Mouse (Mus musculus): Measurements from ENCODE around the gene A730061H03Rik.
A peak's percentile ranks its signal among the peaks of the same experiment; 100 is the strongest.

Gene A730061H03Rik

DNA sequence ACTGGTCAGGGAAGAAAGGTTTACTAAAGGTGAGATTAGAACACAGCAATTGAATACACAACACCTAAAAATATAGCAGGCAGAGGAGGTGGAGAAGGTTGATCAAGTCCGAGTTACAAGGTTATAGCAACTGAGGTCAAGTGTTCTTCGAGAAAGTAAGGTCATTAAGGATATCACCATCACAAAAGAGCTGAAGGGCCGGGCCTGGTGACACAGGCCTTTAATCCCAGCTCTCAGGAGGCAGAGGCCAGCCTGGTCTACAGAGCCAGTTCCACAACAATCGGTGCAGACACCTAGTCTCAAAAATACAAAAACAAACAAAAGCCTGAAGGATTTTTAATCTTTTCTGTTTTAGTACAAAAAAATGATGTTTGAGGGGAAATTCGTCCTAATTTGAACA is 8.9 kb downstream of the A730061H03Rik start:
- DNase-seq (ENCODE audit: low spot score in 2 of 2): no peak

DNA sequence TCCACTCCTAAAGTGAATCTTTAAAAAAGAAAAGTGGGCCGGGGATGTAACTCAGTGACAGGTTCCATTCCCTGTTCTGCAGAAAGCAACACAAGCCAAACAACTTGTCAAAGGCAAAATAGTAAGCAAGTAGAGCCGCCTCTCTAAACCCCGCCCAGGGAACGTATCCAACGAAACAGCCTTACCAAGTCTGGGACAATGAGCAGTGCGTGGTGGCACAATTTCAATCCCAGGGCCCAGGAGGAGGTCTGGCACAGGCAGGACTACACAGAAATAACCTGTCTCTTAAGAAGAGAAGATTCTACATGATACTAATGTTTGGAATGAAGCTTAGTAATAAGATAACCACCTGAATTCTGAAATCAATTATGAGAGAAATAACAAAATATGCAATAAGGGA is 10.0 kb downstream of the A730061H03Rik start:
- no peak for DNase-seq (ENCODE audit: low spot score in 2 of 2)

DNA sequence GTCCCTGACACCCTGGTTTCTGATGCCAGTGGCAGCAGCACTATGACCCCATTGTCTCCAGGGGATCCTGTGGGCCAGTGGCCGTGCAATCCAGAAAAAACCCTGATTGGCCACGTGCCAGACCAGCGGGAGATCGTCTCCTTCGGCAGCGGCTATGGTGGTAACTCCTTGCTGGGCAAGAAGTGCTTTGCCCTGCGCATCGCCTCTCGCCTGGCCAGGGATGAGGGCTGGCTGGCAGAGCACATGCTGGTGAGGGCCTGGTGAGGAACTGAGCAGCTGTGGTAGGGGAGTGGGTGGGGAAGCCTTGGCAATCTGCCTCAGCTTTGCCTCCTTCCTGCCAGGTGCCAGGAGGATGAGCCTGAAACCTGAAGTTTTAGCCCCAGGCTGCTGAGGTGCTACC is 15.9 kb downstream of the A730061H03Rik start:
- no peak for DNase-seq (ENCODE audit: low spot score in 2 of 2)

DNA sequence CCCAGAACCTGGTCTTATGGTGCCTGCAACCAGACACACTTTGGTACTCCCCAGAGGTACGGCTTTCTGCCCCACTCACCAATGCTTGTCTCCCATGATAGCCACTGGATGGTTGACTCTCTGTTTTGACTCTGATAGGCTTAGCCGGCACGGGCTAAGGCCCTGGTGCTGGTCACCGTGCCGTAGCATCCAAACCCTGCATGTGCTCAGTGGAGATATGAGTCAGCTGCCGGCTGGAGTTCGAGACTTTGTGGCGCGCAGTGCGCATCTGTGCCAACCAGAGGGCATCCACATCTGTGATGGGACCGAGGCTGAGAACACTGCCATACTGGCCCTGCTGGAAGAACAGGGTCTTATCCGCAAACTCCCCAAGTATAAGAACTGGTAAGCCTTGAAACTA is 17.9 kb downstream of the A730061H03Rik start:
- DNase-seq (ENCODE audit: low spot score in 2 of 2): no peak

DNA sequence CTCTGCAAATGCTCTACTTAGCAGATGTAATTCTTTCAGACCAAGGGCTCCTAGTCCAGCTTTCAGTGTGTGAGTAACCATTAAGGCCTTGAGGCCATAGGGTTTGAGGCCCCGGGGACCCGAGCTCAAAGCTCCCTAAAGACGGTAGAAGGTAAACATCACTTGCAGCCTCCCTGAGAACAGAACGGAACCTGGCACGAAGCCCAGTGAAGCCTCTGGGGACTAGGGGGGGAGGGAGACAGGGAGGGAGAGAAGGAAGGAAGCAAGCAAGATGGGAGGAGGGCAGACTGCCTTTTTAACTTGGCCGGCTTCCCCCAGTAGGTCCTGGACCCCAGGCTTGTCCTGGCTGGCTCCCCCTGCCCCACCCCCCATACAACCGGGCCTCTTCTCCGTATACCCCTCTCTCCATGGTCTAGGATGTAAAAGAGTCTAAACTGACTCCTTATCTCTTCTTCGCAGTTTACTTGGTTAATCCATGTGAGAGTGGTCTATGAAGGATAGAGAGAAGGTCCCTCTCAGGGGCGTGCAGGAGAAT is 19.4 kb downstream of the A730061H03Rik start:
- peak; percentile 78 to 88 for DNase-seq (ENCODE audit: low spot score in 2 of 2)

DNA sequence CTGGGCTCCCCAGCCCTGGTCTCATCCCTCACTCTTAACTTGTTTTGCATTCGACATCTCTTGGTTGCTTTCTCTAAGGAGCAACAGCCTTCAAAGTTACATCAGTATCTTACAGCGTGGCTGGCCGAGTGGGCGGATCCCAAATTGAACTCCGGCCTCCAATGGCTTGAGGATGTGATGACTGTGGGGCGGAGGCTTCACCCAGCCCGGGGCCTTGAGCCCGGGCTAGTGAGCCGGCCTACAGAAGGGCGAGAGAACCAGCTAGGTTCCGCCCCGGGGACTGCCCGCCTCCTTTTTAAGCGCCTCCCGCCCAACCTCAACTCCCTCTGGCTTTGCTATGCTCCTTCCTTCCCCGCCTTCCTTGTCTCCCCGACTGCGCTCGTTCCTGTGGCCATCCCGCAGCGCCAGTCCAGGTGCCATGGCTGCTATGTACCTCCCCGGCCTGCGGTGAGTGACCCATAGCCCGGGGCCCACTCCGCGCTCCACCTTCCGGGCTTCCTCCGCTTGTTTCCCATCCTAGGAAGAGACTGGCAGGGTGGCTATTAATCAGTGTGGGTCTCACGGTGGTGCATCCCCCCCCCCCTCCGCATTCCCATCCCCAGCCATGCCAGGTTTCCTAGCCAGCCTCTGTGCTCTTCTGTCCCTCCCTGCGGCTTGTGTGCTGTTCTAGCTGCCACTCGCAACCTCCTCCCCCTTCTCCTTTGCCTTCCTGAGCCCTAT is 20.0 kb downstream of the A730061H03Rik start, which contains the start of gene Pck2:
Pck2 (plus strand) TSS at position 200 of the 720 bp plus-strand sequence.
- DNase-seq (ENCODE audit: low spot score in 2 of 2): peak; percentile 89

DNA sequence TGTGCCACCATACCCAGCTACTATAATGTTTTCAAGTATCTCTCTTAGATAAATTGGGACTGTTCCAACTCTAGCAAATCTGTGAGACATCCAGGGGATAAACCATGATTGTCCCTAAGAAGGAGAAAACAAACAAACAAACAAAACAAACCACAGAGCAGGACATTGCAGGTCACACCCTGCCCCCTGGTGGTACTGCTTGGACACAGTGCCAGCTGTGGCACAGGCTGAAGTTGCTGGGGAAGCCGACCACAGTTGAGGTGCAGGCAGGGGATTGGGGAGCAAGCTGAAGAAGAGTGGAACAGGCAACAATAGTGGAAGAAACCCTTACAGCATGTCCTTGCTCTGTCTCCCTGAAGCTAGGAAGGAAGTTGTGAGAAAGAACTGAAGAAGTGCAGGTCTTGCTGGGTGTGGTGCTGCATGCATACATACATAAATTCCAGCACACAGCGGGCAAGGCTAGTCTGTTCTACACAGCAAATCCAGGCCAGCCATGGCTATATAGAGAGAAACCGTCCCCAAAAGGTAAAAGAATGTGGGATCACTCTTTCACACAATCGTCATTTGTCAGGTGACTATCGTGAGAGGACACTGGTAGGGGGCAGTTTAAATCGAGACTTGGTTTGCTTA is 24.0 kb downstream of the A730061H03Rik start:
- DNase-seq (ENCODE audit: low spot score in 2 of 2): no peak

DNA sequence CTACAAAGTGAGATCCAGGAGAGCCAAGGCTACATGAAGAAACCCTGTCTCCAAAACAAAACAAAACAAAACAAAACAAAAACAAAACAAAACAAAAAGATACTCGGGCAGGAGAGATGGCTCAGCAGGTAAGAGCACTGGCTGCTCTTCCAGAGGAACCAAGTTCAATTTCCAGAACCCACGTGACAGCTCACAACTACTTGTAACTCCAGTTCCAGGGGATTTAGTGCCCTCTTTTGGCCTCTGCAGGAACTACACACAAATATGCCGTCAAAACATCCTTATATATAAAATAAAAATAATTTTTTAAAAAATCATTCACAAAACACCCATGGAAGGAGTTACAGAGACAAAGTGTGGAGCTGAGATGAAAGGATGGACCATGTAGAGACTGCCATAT is 32.3 kb downstream of the A730061H03Rik start:
- no peak for DNase-seq (ENCODE audit: low spot score in 2 of 2)

DNA sequence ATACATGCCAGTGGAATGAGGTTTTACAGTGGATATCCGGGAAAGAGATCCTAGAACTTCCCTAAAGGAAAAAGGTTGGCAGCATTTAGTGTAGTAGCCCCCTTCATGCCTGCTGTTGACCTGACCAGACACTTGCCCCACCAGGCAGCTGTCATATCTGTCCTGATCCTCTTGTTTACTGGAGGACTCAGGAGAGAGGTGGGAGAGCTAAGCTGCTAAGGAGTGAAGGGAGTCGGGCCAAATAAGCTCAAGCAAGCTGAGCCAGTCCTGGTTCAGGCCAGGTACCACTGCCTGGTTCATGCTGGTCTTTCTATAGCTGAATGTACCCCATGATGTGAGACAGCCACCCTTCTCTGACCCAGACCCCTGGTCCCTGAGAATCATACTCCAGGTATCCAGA is 33.5 kb downstream of the A730061H03Rik start:
- no peak for DNase-seq (ENCODE audit: low spot score in 2 of 2)

DNA sequence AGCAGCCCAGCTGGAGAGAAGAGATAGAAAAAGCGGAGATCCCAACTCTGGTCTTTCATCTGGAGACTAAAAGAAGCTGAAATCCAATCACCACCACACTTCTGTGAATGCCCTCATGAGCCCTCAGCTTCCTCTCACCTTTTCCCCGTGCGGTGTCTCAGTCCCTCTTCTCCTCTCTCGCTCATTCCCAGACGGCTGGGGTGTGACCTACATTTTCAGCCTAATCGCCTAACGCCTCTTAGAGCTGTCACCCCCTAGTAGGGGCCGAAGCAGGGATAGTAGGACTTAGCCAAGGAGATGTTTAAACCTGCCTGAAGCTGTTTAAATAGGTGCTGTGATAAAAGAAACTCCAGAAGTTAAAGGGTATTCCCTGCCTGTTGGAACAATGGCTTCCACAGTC is 35.4 kb downstream of the A730061H03Rik start, which contains the start of gene Nrl:
Nrl (minus strand) TSS at position 197 of the 400 bp plus-strand sequence.
- no peak for DNase-seq (ENCODE audit: low spot score in 2 of 2)

DNA sequence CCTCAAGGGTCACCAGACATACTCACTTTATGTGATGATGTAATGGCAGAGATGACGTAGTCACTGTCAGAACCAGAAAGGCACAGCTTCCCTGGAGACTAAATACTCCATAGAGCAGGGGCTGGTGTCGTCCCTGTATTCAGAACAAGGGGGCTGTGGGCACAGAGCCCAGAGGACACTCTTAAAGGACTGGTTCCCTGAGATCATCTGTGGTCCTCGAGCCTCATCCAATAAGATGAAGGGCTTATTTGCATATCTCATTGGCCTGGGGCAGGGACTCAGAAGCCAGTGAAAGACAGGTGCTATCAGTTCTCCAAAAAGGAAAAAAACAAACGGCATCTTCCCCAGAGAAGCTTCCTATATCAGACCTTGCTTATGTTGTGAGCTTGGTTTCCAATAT is 36.1 kb downstream of the A730061H03Rik start:
- DNase-seq (ENCODE audit: low spot score in 2 of 2): no peak

DNA sequence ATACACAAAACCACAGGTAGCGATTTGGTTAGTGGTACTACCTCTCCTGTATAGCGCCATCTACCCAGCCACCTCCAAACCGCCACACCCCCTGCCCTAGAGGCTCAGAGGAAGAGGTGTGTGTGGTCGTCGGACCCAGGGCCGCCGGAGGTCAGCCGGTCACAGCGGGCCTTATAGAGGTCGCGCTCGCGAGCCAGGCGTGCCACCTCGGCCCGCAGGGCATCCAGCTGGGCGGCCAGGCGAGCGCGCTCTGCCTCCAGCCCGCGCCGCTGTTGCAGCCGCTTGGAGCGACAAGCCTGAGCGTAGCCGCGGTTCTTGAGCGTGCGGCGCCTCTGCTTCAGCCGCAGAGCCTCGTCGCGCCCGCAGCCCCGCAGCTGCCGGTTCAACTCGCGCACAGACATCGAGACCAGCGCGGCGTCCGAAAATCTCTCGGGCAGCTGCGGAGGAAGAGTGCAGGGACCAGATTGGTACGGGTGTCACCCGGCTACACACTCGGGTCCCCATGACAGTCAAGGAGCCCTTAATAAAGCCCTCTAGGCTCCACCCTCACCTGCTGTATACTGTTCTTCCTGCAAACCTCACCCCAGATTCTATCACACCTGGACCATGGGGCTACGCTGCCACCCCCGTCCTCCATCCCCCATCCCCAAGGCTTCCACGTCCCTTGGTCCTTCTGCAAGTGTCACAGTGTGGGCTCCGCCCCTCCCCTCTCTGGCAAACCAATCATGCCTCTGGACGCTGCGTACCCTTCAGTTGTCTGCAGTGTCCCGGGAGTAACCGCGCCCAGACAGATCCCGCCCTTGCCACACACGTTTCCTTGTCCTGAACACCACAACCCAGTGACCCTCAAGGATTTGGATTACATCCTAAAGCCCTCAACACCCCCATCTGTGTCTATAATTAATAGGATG is 39.5 kb downstream of the A730061H03Rik start:
- DNase-seq (ENCODE audit: low spot score in 2 of 2): no peak

DNA sequence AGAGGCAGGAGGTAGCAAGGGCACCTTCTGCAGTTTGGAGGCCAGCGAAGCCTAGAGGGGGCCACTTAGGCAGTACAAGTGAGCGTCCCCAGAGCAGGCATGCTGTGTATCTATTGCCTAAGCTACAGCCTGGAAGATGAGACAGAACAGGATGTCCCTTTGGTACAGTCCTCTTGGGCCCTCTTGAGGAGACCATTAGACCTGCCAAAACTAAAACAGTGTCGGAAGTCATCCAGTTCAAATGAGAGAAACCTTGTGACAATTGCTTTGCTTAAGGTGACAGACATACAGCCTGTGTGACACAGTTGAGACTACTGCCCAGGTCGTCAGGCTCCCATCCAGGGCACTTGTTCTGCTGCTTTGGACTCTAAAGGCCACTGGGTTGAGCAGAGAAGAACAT is 40.6 kb downstream of the A730061H03Rik start:
- DNase-seq (ENCODE audit: low spot score in 2 of 2): no peak

DNA sequence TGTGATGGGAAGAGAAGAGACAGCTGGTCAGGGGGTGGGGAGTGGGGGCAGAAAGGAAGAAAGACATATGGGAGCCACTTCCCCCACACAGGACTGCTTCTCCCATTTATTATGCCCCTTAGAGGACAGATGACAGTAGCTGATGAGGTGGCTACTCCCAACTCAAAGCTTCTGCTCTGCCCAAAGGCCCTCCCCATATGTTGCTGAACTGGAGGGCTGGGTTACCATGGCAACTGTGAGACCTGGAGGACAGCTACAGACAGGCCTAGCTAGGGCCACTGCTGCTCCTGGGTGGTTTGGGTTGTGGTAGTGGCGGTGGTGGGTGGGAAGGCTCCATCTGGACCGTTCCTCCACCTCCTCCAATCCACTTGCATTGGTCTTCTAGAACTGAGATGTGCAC is 41.3 kb downstream of the A730061H03Rik start:
- no peak for DNase-seq (ENCODE audit: low spot score in 2 of 2)

DNA sequence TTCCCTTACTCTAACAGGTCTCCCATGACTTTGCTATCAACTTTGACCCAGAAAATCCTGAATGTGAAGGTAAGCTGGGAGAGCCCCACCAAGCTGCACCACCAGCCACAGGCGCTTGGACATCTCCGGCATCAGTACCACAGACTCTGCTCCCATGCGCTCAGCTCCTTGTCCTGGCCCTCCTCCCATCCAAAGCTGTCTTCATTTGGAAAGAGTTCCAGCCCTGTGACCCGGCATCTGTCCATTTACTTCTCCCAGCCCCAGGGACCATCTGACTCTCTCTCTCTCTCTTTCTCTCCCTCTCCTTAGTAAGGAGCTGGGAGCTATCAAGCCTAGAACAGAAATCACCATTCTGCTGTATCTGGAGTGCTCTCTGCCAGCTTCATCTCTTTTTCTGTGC is 44.4 kb downstream of the A730061H03Rik start:
- DNase-seq (ENCODE audit: low spot score in 2 of 2): no peak

DNA sequence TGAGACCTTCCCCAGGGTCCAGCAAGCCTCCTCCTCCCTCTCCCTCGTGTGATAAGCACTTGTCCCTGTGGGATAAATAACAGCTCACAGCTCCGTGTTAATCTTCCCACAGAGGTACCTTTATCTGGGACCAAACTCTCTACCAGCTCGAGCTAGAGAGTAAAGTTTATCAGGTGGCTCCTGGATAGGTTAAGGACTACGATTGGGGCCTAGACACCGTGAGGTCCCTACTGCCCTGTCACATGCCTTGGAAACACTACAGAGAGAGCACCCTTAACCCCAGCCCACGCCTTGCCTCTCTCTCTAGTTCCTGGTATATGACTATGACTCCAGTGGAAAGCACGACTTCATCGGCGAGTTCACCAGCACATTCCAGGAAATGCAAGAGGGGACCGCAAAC is 46.3 kb downstream of the A730061H03Rik start:
- no peak for DNase-seq (ENCODE audit: low spot score in 2 of 2)

DNA sequence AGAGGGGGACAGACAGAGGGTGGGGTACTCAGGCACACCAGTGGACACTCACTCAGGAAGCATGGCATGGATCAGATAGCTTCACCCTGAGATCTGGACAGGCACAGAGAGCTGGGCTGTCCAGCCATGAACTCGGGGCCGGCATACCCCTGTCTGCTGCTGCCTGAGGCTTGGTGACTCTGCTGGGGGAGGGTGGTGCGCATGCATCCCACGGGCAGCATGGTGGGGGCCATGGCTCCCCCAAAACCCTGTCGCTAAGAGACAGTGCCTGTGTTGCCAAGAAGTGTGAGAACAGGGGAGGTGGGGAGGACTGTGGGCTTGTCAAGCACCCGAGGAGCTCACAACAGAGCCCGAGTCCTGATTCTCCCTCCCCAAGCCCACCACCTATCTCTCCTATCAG is 49.2 kb downstream of the A730061H03Rik start:
- no peak for DNase-seq (ENCODE audit: low spot score in 2 of 2)

DNA sequence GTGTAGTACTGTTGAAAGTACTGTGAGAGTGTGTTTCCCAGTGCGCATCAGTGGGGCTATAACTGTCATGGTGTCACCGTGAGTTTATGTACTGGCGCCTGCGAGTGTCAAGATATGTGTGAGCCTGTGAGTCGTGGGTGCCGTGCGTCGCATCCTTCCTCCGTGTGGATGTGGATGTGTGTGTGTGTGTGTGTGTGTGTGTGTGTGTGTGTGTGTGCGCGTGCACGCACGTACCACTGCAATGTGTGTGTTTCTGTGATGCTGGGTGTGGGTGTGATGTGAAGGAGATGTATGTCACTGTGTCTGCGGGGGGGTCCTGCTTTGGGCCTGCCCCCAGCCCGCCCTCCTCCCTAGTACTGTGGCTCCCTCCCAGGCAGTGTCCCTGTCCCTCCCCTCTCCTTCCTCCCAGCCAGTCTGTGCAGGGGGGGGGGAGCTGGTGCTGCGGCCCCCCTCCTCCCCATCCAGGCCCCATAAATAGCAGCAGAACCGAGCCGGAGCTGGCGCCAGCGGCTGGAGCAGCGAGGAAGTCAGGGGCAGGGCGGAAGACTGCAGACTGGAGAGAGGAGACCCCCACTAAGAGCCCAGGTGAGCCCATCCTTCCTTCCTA is 50.0 kb downstream of the A730061H03Rik start, which contains the start of gene Cpne6:
Cpne6 (plus strand) TSS at position 321 of the 607 bp plus-strand sequence.
- DNase-seq (ENCODE audit: low spot score in 2 of 2): no peak
